Mouse (Mus musculus) megakaryocyte, embryonic 14.5 days (primary cell): ENCODE results near the gene Mis12.

Experiments used
- FLI1 ChIP-seq: IDR thresholded peaks from 2 replicates; pipeline ENCODE4 v1.6.1; 2012; ENCODE audit warnings: low read length, inconsistent platforms, mixed read lengths
- GATA1 ChIP-seq: IDR thresholded peaks from 3 replicates; pipeline ENCODE4 v1.6.1; 2012; ENCODE audit warnings: mixed read lengths, low read length, inconsistent platforms, borderline replicate concordance

DNA sequence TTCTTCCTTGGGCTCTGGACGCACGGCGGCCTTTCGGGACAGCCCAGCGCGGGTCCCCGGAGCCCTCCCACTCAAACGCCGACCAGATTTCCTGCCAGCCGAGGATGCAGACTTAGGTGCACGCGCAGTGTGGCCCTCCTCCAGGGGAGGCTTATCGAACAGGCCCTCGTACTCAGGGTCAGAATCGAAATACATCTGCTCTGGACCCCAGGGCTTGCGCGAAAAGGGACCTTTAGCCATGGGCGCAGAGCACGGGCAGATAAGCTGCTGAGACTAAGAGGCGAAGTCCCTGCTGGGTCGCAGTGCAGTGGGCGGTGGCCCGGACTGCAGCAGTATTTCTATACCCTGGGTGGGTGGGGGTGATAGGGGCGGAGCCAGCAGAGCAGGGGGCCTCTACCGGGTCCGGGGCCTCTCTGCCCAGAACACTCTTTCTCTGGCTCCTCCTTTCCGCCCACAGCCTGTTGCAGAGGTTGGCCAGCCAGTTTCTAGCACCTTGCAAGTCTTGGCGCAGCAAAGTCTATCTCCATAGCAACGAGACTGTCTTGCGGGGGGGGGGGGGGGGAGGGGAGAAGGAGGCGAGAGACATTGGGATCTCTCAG, 13.9 kb downstream of the Mis12 start, which contains the start of gene 6330403K07Rik:
- TF ChIP-seq GATA1 (no peak), FLI1 (no peak)
